Mouse (Mus musculus): ENCODE measurements around the gene Cap1. TPM values are rescaled to one million over a fixed set of nuclear protein-coding genes. Genes with fewer than 3 reads are reported as not detected.
A peak's percentile ranks its signal among the peaks of the same experiment; 100 is the strongest.

Cap1 gene
- polyA plus RNA-seq, 1 experiment from 2014 or later: 59.0 TPM

GRCm38 (mm10) chr4:122883294-122883693 is 2.6 kb downstream of the Cap1 start:
- no peaks in the 10 kb centered on the region for H3K27me3 ChIP-seq (ENCODE audit: control insufficient read depth, insufficient read depth, low read length)
- no peak overlapping the region for H3K4me3 ChIP-seq (ENCODE audit: low read depth, low read length)
- H3K9me3 ChIP-seq (ENCODE audit: control insufficient read depth, low read length): no peaks in the 10 kb centered on the region
- 92% methylated on average over 3 of the region's 3 CpGs for WGBS
- no peaks in the 10 kb centered on the region for H3K36me3 ChIP-seq (ENCODE audit: control insufficient read depth, insufficient read depth, low read length)
- no peak for DNase-seq (ENCODE audit: low spot score)
- no peaks in the 10 kb centered on the region for H3K4me1 ChIP-seq (ENCODE audit: control insufficient read depth, insufficient read depth, low read length)
- no peak overlapping the region for H3K9ac ChIP-seq (ENCODE audit: low read length)
- no peak for ATAC-seq (ENCODE audit: insufficient number of reproducible peaks, low FRiP score, low TSS enrichment, low read depth)
- no peak overlapping the region for H3K27ac ChIP-seq (replicated peaks; ENCODE audit: low read depth, low read length)
- H3K4me2 ChIP-seq (ENCODE audit: low read depth, severe bottlenecking): no peak overlapping the region

GRCm38 (mm10) chr4:122882544-122882943 is 3.3 kb downstream of the Cap1 start:
- WGBS: 87% methylated on average over 3 of the region's 3 CpGs
- Histone ChIP-seq H3K27me3 (ENCODE audit: control insufficient read depth, insufficient read depth, low read length) (no peaks in the 10 kb centered on the region), H3K9ac (ENCODE audit: low read length) (no peak overlapping the region), H3K4me2 (ENCODE audit: low read depth, severe bottlenecking) (no peak overlapping the region), H3K27ac (replicated peaks; ENCODE audit: low read depth, low read length) (no peak overlapping the region), H3K36me3 (ENCODE audit: control insufficient read depth, insufficient read depth, low read length) (no peaks in the 10 kb centered on the region), H3K4me3 (ENCODE audit: low read depth, low read length) (no peak overlapping the region), H3K9me3 (ENCODE audit: control insufficient read depth, low read length) (no peaks in the 10 kb centered on the region), H3K4me1 (ENCODE audit: control insufficient read depth, insufficient read depth, low read length) (no peaks in the 10 kb centered on the region)
- DNase-seq (ENCODE audit: low spot score): no peak
- ATAC-seq (ENCODE audit: insufficient number of reproducible peaks, low FRiP score, low TSS enrichment, low read depth): no peak

DNA sequence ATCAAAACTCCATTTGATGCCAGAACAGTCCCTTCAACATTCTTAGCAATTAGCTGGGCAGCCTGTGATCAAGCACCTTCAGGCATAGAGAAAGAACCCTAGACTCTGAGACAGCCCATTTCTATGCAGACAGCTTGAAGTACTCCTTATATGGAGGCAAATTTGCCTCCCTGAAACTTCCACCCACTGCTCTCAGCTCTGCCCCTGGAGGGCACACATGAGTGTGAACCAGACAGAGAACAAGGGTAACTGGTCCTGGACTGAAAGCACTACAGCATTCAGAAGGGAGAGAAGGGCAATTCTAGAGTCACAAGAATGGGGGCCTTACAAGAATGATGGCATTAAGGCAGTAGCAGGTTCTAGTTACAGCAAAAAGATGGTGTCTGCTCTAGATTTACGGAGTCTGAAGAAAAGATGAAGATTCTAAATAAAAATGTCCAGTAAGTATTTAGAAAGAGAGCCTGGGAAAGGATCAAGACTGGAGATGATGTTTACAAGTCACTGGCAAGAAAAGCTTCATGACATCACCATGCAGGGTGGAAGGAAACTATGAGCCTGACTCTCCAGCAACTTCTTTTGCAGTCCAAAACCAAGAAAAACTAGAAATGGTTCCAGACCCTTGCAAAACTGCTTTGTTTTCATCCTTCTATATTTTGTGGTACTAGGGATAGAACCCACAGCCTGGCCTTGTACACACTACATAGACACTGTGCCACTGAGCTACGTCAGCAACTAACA is 7.4 kb downstream of the Cap1 start:
- WGBS: 97% methylated on average over 2 of the region's 2 CpGs

GRCm38 (mm10) chr4:122873512-122873911 is 12.3 kb downstream of the Cap1 start:
- Histone ChIP-seq H3K36me3 (ENCODE audit: control insufficient read depth, insufficient read depth, low read length) (peaks cover 5% of the 10 kb centered on the region), H3K27me3 (ENCODE audit: control insufficient read depth, insufficient read depth, low read length) (no peaks in the 10 kb centered on the region), H3K9ac (ENCODE audit: low read length) (no peak overlapping the region), H3K9me3 (ENCODE audit: control insufficient read depth, low read length) (no peaks in the 10 kb centered on the region), H3K4me3 (ENCODE audit: low read depth, low read length) (no peak overlapping the region), H3K4me2 (ENCODE audit: low read depth, severe bottlenecking) (no peak overlapping the region), H3K27ac (replicated peaks; ENCODE audit: low read depth, low read length) (no peak overlapping the region), H3K4me1 (ENCODE audit: control insufficient read depth, insufficient read depth, low read length) (no peaks in the 10 kb centered on the region)
- WGBS: 89% methylated on average over 4 of the region's 4 CpGs
- DNase-seq (ENCODE audit: low spot score) (no peak), ATAC-seq (ENCODE audit: insufficient number of reproducible peaks, low FRiP score, low TSS enrichment, low read depth) (no peak)

More for the DNA sequence above, 7.4 kb downstream of the Cap1 start:
- Histone ChIP-seq H3K4me1 (ENCODE audit: control insufficient read depth, insufficient read depth, low read length) (no peaks in the 10 kb centered on the region), H3K27me3 (ENCODE audit: control insufficient read depth, insufficient read depth, low read length) (no peaks in the 10 kb centered on the region), H3K9me3 (ENCODE audit: control insufficient read depth, low read length) (no peaks in the 10 kb centered on the region), H3K9ac (ENCODE audit: low read length) (no peak overlapping the region), H3K36me3 (ENCODE audit: control insufficient read depth, insufficient read depth, low read length) (no peaks in the 10 kb centered on the region), H3K4me3 (ENCODE audit: low read depth, low read length) (no peak overlapping the region), H3K27ac (replicated peaks; ENCODE audit: low read depth, low read length) (no peak overlapping the region), H3K4me2 (ENCODE audit: low read depth, severe bottlenecking) (no peak overlapping the region)
- ATAC-seq (ENCODE audit: insufficient number of reproducible peaks, low FRiP score, low TSS enrichment, low read depth) (no peak), DNase-seq (ENCODE audit: low spot score) (no peak)

- H3K9me3 ChIP-seq (ENCODE audit: control insufficient read depth, low read length): no peaks in the 10 kb centered on the region
- no peak overlapping the region for H3K4me3 ChIP-seq (ENCODE audit: low read depth, low read length)
- no peak overlapping the region for H3K4me2 ChIP-seq (ENCODE audit: low read depth, severe bottlenecking)
- peaks cover 5% of the 10 kb centered on the region for H3K36me3 ChIP-seq (ENCODE audit: control insufficient read depth, insufficient read depth, low read length)
- H3K27me3 ChIP-seq (ENCODE audit: control insufficient read depth, insufficient read depth, low read length): no peaks in the 10 kb centered on the region
- no peaks in the 10 kb centered on the region for H3K4me1 ChIP-seq (ENCODE audit: control insufficient read depth, insufficient read depth, low read length)
- DNase-seq (ENCODE audit: low spot score) (no peak), ATAC-seq (ENCODE audit: insufficient number of reproducible peaks, low FRiP score, low TSS enrichment, low read depth) (no peak)
- H3K27ac ChIP-seq (replicated peaks; ENCODE audit: low read depth, low read length): no peak overlapping the region
- 80% methylated on average over 5 of the region's 5 CpGs for WGBS
- H3K9ac ChIP-seq (ENCODE audit: low read length): no peak overlapping the region
Measured at GRCm38 (mm10) chr4:122873003-122873402, 12.9 kb downstream of the Cap1 start.

DNA sequence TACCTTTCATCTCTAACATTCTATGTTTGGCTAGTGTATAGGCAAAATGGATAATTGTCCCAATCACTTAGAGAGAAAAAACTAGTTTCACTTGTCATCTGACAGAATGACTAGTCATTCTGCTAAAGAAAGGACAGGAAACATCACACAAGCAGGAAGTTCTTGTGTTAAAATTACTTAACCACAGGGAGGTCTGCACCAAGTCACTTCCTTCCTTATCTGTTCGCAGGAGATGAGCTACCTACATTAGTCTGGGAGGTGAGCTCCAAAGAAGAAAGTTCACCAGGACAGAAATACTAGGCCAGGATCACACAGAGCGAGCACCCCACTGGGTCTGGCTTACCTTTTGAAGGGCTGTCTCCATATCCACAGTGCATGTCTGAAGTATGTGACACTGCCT is 13.9 kb downstream of the Cap1 start:
- Histone ChIP-seq H3K4me3 (ENCODE audit: low read depth, low read length) (no peak overlapping the region), H3K9me3 (ENCODE audit: control insufficient read depth, low read length) (no peaks in the 10 kb centered on the region), H3K36me3 (ENCODE audit: control insufficient read depth, insufficient read depth, low read length) (peaks cover 9% of the 10 kb centered on the region), H3K27ac (replicated peaks; ENCODE audit: low read depth, low read length) (no peak overlapping the region), H3K4me1 (ENCODE audit: control insufficient read depth, insufficient read depth, low read length) (no peaks in the 10 kb centered on the region), H3K27me3 (ENCODE audit: control insufficient read depth, insufficient read depth, low read length) (no peaks in the 10 kb centered on the region), H3K4me2 (ENCODE audit: low read depth, severe bottlenecking) (no peak overlapping the region), H3K9ac (ENCODE audit: low read length) (no peak overlapping the region)
- ATAC-seq (ENCODE audit: insufficient number of reproducible peaks, low FRiP score, low TSS enrichment, low read depth) (no peak), DNase-seq (ENCODE audit: low spot score) (no peak)
- 86% methylated on average over 2 of the region's 2 CpGs for WGBS

GRCm38 (mm10) chr4:122871269-122871668 is 14.6 kb downstream of the Cap1 start:
- 92% methylated on average over 11 of the region's 11 CpGs for WGBS
- H3K9me3 ChIP-seq (ENCODE audit: control insufficient read depth, low read length): no peaks in the 10 kb centered on the region
- H3K27ac ChIP-seq (replicated peaks; ENCODE audit: low read depth, low read length): no peak overlapping the region
- H3K4me2 ChIP-seq (ENCODE audit: low read depth, severe bottlenecking): no peak overlapping the region
- H3K9ac ChIP-seq (ENCODE audit: low read length): no peak overlapping the region
- H3K36me3 ChIP-seq (ENCODE audit: control insufficient read depth, insufficient read depth, low read length): peaks cover 10% of the 10 kb centered on the region
- ATAC-seq (ENCODE audit: insufficient number of reproducible peaks, low FRiP score, low TSS enrichment, low read depth): no peak
- DNase-seq (ENCODE audit: low spot score): no peak
- no peaks in the 10 kb centered on the region for H3K4me1 ChIP-seq (ENCODE audit: control insufficient read depth, insufficient read depth, low read length)
- no peaks in the 10 kb centered on the region for H3K27me3 ChIP-seq (ENCODE audit: control insufficient read depth, insufficient read depth, low read length)
- H3K4me3 ChIP-seq (ENCODE audit: low read depth, low read length): no peak overlapping the region

DNA sequence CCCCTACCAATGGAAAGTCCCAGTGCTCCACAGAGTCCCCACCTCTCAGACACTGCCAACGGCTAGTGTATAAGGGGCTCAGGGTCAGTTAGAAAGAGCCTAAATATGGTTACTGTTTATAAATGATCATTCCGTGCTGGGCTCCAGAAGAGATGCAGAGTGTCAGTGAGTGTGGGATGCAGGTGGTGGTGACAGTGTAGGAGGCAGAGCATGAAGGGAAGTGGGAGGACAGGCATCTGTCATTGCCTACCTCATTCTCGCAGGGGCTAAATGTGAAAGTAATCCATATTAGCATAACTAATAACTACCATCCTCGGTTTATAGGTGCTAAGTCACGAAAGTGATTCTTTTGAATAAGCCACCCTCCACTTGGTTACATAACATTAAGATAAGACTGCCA is 15.1 kb downstream of the Cap1 start:
- no peaks in the 10 kb centered on the region for H3K9me3 ChIP-seq (ENCODE audit: control insufficient read depth, low read length)
- no peaks in the 10 kb centered on the region for H3K4me1 ChIP-seq (ENCODE audit: control insufficient read depth, insufficient read depth, low read length)
- WGBS: 82% methylated on average over 5 of the region's 5 CpGs
- no peak overlapping the region for H3K9ac ChIP-seq (ENCODE audit: low read length)
- no peaks in the 10 kb centered on the region for H3K27me3 ChIP-seq (ENCODE audit: control insufficient read depth, insufficient read depth, low read length)
- no peak overlapping the region for H3K4me3 ChIP-seq (ENCODE audit: low read depth, low read length)
- DNase-seq (ENCODE audit: low spot score) (no peak), ATAC-seq (ENCODE audit: insufficient number of reproducible peaks, low FRiP score, low TSS enrichment, low read depth) (no peak)
- no peak overlapping the region for H3K4me2 ChIP-seq (ENCODE audit: low read depth, severe bottlenecking)
- peaks cover 12% of the 10 kb centered on the region for H3K36me3 ChIP-seq (ENCODE audit: control insufficient read depth, insufficient read depth, low read length)
- no peak overlapping the region for H3K27ac ChIP-seq (replicated peaks; ENCODE audit: low read depth, low read length)

- Histone ChIP-seq H3K9ac (ENCODE audit: low read length) (no peak overlapping the region), H3K36me3 (ENCODE audit: control insufficient read depth, insufficient read depth, low read length) (peaks cover 14% of the 10 kb centered on the region), H3K27ac (replicated peaks; ENCODE audit: low read depth, low read length) (no peak overlapping the region), H3K27me3 (ENCODE audit: control insufficient read depth, insufficient read depth, low read length) (no peaks in the 10 kb centered on the region), H3K9me3 (ENCODE audit: control insufficient read depth, low read length) (no peaks in the 10 kb centered on the region), H3K4me1 (ENCODE audit: control insufficient read depth, insufficient read depth, low read length) (no peaks in the 10 kb centered on the region), H3K4me2 (ENCODE audit: low read depth, severe bottlenecking) (no peak overlapping the region), H3K4me3 (ENCODE audit: low read depth, low read length) (no peak overlapping the region)
- ATAC-seq (ENCODE audit: insufficient number of reproducible peaks, low FRiP score, low TSS enrichment, low read depth) (no peak), DNase-seq (ENCODE audit: low spot score) (peak; percentile 36)
Measured at GRCm38 (mm10) chr4:122870027-122870426, 15.8 kb downstream of the Cap1 start.

Measured in limb, embryonic 11.5 days (tissue).